Mouse (Mus musculus) myocyte (in vitro differentiated cells): ENCODE data around the gene Nf1. TPM values are rescaled to one million over a fixed set of nuclear protein-coding genes. Genes with fewer than 3 reads are reported as not detected.

ENCODE experiments used
- H3K27me3 ChIP-seq: one replicate; pipeline ENCODE4 v1.6.1; 2011; ENCODE audit not compliant: control insufficient read depth, insufficient read depth, insufficient read length
- H3K36me3 ChIP-seq: one replicate; pipeline ENCODE4 v1.6.1; 2011; ENCODE audit not compliant: control insufficient read depth, insufficient read depth
- H3K4me2 ChIP-seq: one replicate; pipeline ENCODE4 v1.6.1; 2011; ENCODE audit warnings: low read depth, control low read depth
- H3K4me3 ChIP-seq: one replicate; pipeline ENCODE4 v1.5.1; 2011; ENCODE audit warnings: mild to moderate bottlenecking, control low read depth, moderate library complexity
- H3K79me2 ChIP-seq: one replicate; pipeline ENCODE4 v1.6.1; 2011; ENCODE audit not compliant: control insufficient read depth, insufficient read depth
- H3ac ChIP-seq: one replicate; pipeline ENCODE4 v1.6.1; 2011; ENCODE audit not compliant: control insufficient read depth, insufficient read length
- CEBPB ChIP-seq: IDR thresholded peaks from 2 replicates; pipeline ENCODE4 v1.6.1; 2011; ENCODE audit warnings: mild to moderate bottlenecking, moderate library complexity; ENCODE audit not compliant: poor library complexity, insufficient read depth, severe bottlenecking
- E2F4 ChIP-seq: IDR thresholded peaks from one replicate; pipeline ENCODE4 v1.6.1; 2011; ENCODE audit warnings: mild to moderate bottlenecking, control low read depth, moderate library complexity; ENCODE audit not compliant: insufficient read depth
- MAX ChIP-seq: IDR thresholded peaks from one replicate; pipeline ENCODE4 v1.6.1; 2011; ENCODE audit warnings: low read depth, mild to moderate bottlenecking, control low read depth
- MYOD1 ChIP-seq, 3 experiments: IDR thresholded peaks; one replicate each; pipeline ENCODE4 v1.6.1; 2011; ENCODE audit warnings: control low read depth in 2 of 3, low read depth in 2 of 3, mild to moderate bottlenecking in 2 of 3, moderate library complexity in 1 of 3; ENCODE audit not compliant: insufficient read length in 2 of 3, control insufficient read depth in 1 of 3
- MYOG ChIP-seq, 3 experiments: IDR thresholded peaks; one replicate each; pipeline ENCODE4 v1.6.1; 2011; ENCODE audit warnings: control low read depth in 2 of 3, low read depth in 2 of 3, mild to moderate bottlenecking in 2 of 3; ENCODE audit not compliant: insufficient read length in 2 of 3, control insufficient read depth in 1 of 3, insufficient read depth in 1 of 3
- POLR2A ChIP-seq: IDR thresholded peaks from one replicate; pipeline ENCODE4 v1.6.1; 2011; ENCODE audit warnings: low read depth, mild to moderate bottlenecking, control low read depth, moderate library complexity; ENCODE audit not compliant: insufficient read length
- POLR2AphosphoS2 ChIP-seq: IDR thresholded peaks from one replicate; pipeline ENCODE4 v1.6.1; 2011; ENCODE audit warnings: low read depth, control low read depth; ENCODE audit not compliant: insufficient read length
- REST ChIP-seq: IDR thresholded peaks from one replicate; pipeline ENCODE4 v1.6.1; 2011; ENCODE audit warnings: mild to moderate bottlenecking, control low read depth, moderate library complexity; ENCODE audit not compliant: insufficient read depth, insufficient read length
- SRF ChIP-seq: IDR thresholded peaks from one replicate; pipeline ENCODE4 v1.6.1; 2011; ENCODE audit warnings: low read depth; ENCODE audit not compliant: control insufficient read depth, insufficient read length
- TCF12 ChIP-seq: IDR thresholded peaks from one replicate; pipeline ENCODE4 v1.6.1; 2011; ENCODE audit warnings: mild to moderate bottlenecking, control low read depth; ENCODE audit not compliant: poor library complexity, insufficient read depth, severe bottlenecking
- TCF3 ChIP-seq: IDR thresholded peaks from one replicate; pipeline ENCODE4 v1.6.1; 2011; ENCODE audit warnings: low read depth, control low read depth; ENCODE audit not compliant: insufficient read length
- USF1 ChIP-seq: IDR thresholded peaks from one replicate; pipeline ENCODE4 v1.6.1; 2011; ENCODE audit warnings: low read depth, mild to moderate bottlenecking, control low read depth, moderate library complexity
- polyA plus RNA-seq: library from polyadenylated mRNA; unstranded; fragments of >200 nt; fragmentation: generic; extraction: Trizol; gene quantifications from one replicate; pipeline ENCODE4 v1.2.1, GENCODE M21; 2012; ENCODE audit warnings: missing spikeins

Gene Nf1
- polyA plus RNA-seq, 1 experiment: 8.2 TPM

- Histone ChIP-seq H3K27me3 (no peaks in the 10 kb centered on the region), H3K4me2 (peak overlapping the region; percentile 62), H3K79me2 (peaks cover 8% of the 10 kb centered on the region), H3ac (no peak overlapping the region), H3K36me3 (peaks cover 12% of the 10 kb centered on the region), H3K4me3 (no peak overlapping the region)
- no peak for TF ChIP-seq E2F4
- peak in 1 of 3 experiments; percentile 27 for TF ChIP-seq MYOD1 (IDR thresholded peaks at IDR 0.05; ENCODE audit: control insufficient read depth in 1 of 3, insufficient read length in 2 of 3, low read depth in 2 of 3)
- peak; percentile 21 for TF ChIP-seq MAX
Measured at GRCm38 (mm10) chr11:79533950-79534690, 194.6 kb downstream of the Nf1 start.

- no peaks in the 10 kb centered on the region for H3K79me2 ChIP-seq
- H3K36me3 ChIP-seq: peaks cover 12% of the 10 kb centered on the region
- H3K4me3 ChIP-seq: no peak overlapping the region
- TF ChIP-seq POLR2A (no peak), TCF12 (no peak), MYOG (IDR thresholded peaks at IDR 0.05; ENCODE audit: control insufficient read depth in 1 of 3, insufficient read depth in 1 of 3, insufficient read length in 2 of 3, low read depth in 2 of 3) (no peak), E2F4 (no peak), MYOD1 (IDR thresholded peaks at IDR 0.05; ENCODE audit: control insufficient read depth in 1 of 3, insufficient read length in 2 of 3, low read depth in 2 of 3) (no peak), REST (no peak), MAX (no peak), USF1 (no peak), SRF (no peak), TCF3 (no peak), CEBPB (no peak), POLR2AphosphoS2 (no peak)
- no peak overlapping the region for H3ac ChIP-seq
- no peaks in the 10 kb centered on the region for H3K27me3 ChIP-seq
- no peak overlapping the region for H3K4me2 ChIP-seq
Measured at GRCm38 (mm10) chr11:79535554-79535953, 196.1 kb downstream of the Nf1 start.

- H3ac ChIP-seq: no peak overlapping the region
- no peak for TF ChIP-seq TCF3
- TF ChIP-seq SRF: no peak
- TF ChIP-seq CEBPB: peak; percentile 57; the same call in 1 of the 2 replicates
- no peak for TF ChIP-seq TCF12
- no peak for TF ChIP-seq POLR2AphosphoS2
- H3K36me3 ChIP-seq: peaks cover 12% of the 10 kb centered on the region
- no peak overlapping the region for H3K4me3 ChIP-seq
- no peaks in the 10 kb centered on the region for H3K27me3 ChIP-seq
- H3K79me2 ChIP-seq: no peaks in the 10 kb centered on the region
- H3K4me2 ChIP-seq: no peak overlapping the region
Measured at GRCm38 (mm10) chr11:79536293-79536692, 196.8 kb downstream of the Nf1 start.

- TF ChIP-seq MAX (no peak), POLR2AphosphoS2 (no peak), CEBPB (no peak), USF1 (no peak), REST (no peak), MYOD1 (IDR thresholded peaks at IDR 0.05; ENCODE audit: control insufficient read depth in 1 of 3, insufficient read length in 2 of 3, low read depth in 2 of 3) (no peak), SRF (no peak), POLR2A (no peak), TCF12 (no peak), E2F4 (no peak), TCF3 (no peak), MYOG (IDR thresholded peaks at IDR 0.05; ENCODE audit: control insufficient read depth in 1 of 3, insufficient read depth in 1 of 3, insufficient read length in 2 of 3, low read depth in 2 of 3) (no peak)
- H3K4me3 ChIP-seq: no peak overlapping the region
- no peak overlapping the region for H3K4me2 ChIP-seq
- peaks cover 79% of the 10 kb centered on the region for H3K36me3 ChIP-seq
- H3K79me2 ChIP-seq: no peaks in the 10 kb centered on the region
- H3K27me3 ChIP-seq: no peaks in the 10 kb centered on the region
- H3ac ChIP-seq: no peak overlapping the region
Measured at GRCm38 (mm10) chr11:79552622-79553021, 213.1 kb downstream of the Nf1 start.

GRCm38 (mm10) chr11:79560536-79560935 is 221.0 kb downstream of the Nf1 start:
- H3K36me3 ChIP-seq: peaks cover 51% of the 10 kb centered on the region
- H3K4me2 ChIP-seq: no peak overlapping the region
- H3ac ChIP-seq: no peak overlapping the region
- H3K79me2 ChIP-seq: no peaks in the 10 kb centered on the region
- TF ChIP-seq POLR2A: no peak
- no peak for TF ChIP-seq SRF
- TF ChIP-seq MYOD1 (IDR thresholded peaks at IDR 0.05; ENCODE audit: control insufficient read depth in 1 of 3, insufficient read length in 2 of 3, low read depth in 2 of 3): no peak
- TF ChIP-seq MYOG (IDR thresholded peaks at IDR 0.05; ENCODE audit: control insufficient read depth in 1 of 3, insufficient read depth in 1 of 3, insufficient read length in 2 of 3, low read depth in 2 of 3): no peak
- TF ChIP-seq E2F4: no peak
- no peak for TF ChIP-seq MAX
- TF ChIP-seq CEBPB: no peak
- no peak for TF ChIP-seq TCF12
- TF ChIP-seq USF1: no peak
- no peak for TF ChIP-seq REST
- TF ChIP-seq TCF3: no peak
- TF ChIP-seq POLR2AphosphoS2: no peak
- no peak overlapping the region for H3K4me3 ChIP-seq
- H3K27me3 ChIP-seq: no peaks in the 10 kb centered on the region
